Mouse (Mus musculus): ENCODE measurements around the gene Pts. TPM values are rescaled to one million over a fixed set of nuclear protein-coding genes. Genes with fewer than 3 reads are reported as not detected.

The Pts gene
- polyA plus RNA-seq, 1 experiment from 2014 or later: 87.9 TPM

DNA sequence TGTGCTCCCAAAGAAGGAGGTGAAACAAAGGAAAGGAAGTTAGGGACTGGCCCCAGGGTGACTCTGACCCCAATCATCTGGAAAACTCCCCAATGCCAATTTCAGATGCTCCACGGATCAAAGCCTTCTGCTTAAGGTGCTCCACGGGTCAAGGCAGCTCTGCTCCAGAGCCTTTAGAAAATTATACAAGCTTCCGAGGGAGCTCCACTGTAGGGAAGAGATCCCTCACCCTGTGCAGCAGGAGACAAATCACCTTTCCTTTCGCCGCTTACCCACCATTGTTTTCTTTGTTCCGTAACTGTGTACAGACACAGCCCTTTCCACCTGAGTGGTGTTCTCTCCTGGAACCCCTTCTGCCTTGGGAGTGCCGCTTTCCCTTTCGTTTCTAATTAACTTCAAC lies 52.8 kb downstream of the Pts start:
- no peak overlapping the region for H3K9ac ChIP-seq (ENCODE audit: low read depth, low read length)
- H3K4me3 ChIP-seq (ENCODE audit: low read depth, low read length): no peak overlapping the region
- H3K4me2 ChIP-seq: no peak overlapping the region
- ATAC-seq (replicated peaks; ENCODE audit: insufficient number of reproducible peaks, low FRiP score, low TSS enrichment): no peak
- H3K9me3 ChIP-seq (replicated peaks; ENCODE audit: control insufficient read depth, low read length): no peaks in the 10 kb centered on the region
- 79% methylated on average over 8 of the region's 8 CpGs for WGBS (ENCODE audit: insufficient replicate concordance)
- no peak overlapping the region for H3K27ac ChIP-seq (ENCODE audit: low read depth, low read length)
- H3K36me3 ChIP-seq (ENCODE audit: control insufficient read depth, insufficient read depth, low read length): no peaks in the 10 kb centered on the region
- H3K4me1 ChIP-seq (ENCODE audit: control insufficient read depth, insufficient read depth, low read length): peaks cover 10% of the 10 kb centered on the region; the same call in 1 of the 2 replicates
- peaks cover 10% of the 10 kb centered on the region for H3K27me3 ChIP-seq (ENCODE audit: control insufficient read depth, insufficient read depth, low read length)

DNA sequence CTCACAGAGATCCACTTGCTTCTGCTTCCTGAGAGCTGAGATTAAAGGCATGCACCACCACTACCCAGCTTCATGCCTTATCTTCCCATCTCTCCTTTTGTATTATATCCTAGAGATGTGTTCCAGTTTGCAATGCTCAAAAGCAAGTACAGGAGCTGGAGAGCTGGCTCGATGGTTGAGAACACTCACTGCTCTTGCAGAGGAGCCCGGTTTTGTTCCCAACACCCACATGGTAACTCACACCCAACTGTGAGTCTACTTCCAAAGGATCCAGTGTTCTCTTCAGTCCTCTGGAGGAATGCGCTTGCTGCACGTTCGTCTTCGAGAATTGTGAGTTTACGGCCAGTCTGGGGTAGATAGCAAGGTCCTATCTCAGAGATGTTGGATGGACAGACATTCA lies 53.2 kb downstream of the Pts start:
- WGBS (ENCODE audit: insufficient replicate concordance): 72% methylated on average over 7 of the region's 7 CpGs
- no peak overlapping the region for H3K9ac ChIP-seq (ENCODE audit: low read depth, low read length)
- no peak overlapping the region for H3K4me3 ChIP-seq (ENCODE audit: low read depth, low read length)
- no peak overlapping the region for H3K27ac ChIP-seq (ENCODE audit: low read depth, low read length)
- H3K4me1 ChIP-seq (ENCODE audit: control insufficient read depth, insufficient read depth, low read length): peaks cover 13% of the 10 kb centered on the region; the same call in 1 of the 2 replicates
- no peaks in the 10 kb centered on the region for H3K9me3 ChIP-seq (replicated peaks; ENCODE audit: control insufficient read depth, low read length)
- peaks cover 10% of the 10 kb centered on the region for H3K27me3 ChIP-seq (ENCODE audit: control insufficient read depth, insufficient read depth, low read length)
- no peaks in the 10 kb centered on the region for H3K36me3 ChIP-seq (ENCODE audit: control insufficient read depth, insufficient read depth, low read length)
- no peak for ATAC-seq (replicated peaks; ENCODE audit: insufficient number of reproducible peaks, low FRiP score, low TSS enrichment)
- no peak overlapping the region for H3K4me2 ChIP-seq

Other genes with a start within 250 kb of the Pts start
- 192 and 226 TPM in 2 replicates for gene Rpl10-ps3, start 183.8 kb downstream of the Pts start, polyA plus RNA-seq (2014; fragmentation: Nextera tagmentation; extraction: Ambion mirVana)
- gene Plet1, start 34.2 kb downstream of the Pts start, polyA plus RNA-seq (2014; fragmentation: Nextera tagmentation; extraction: Ambion mirVana): 0.23 and 1.0 TPM in 2 replicates
- gene Il18, start 26.1 kb upstream of the Pts start, polyA plus RNA-seq (2014; fragmentation: Nextera tagmentation; extraction: Ambion mirVana): 5.5 and 5.8 TPM in 2 replicates
- 0.10 and 0.20 TPM in 2 replicates for gene Bco2, start 26.5 kb upstream of the Pts start, polyA plus RNA-seq (2014; fragmentation: Nextera tagmentation; extraction: Ambion mirVana)
- gene Tex12, start 32.6 kb upstream of the Pts start, polyA plus RNA-seq (2014; fragmentation: Nextera tagmentation; extraction: Ambion mirVana): not detected in 2 replicates
- gene Sdhd, start 75.1 kb upstream of the Pts start, polyA plus RNA-seq (2014; fragmentation: Nextera tagmentation; extraction: Ambion mirVana): 572 and 623 TPM in 2 replicates
- 292 and 318 TPM in 2 replicates for gene Timm8b, start 75.2 kb upstream of the Pts start, polyA plus RNA-seq (2014; fragmentation: Nextera tagmentation; extraction: Ambion mirVana)
- gene Pih1d2, start 88.6 kb upstream of the Pts start, polyA plus RNA-seq (2014; fragmentation: Nextera tagmentation; extraction: Ambion mirVana): 1.8 and 3.1 TPM in 2 replicates
- gene Nkapd1, start 88.7 kb upstream of the Pts start, polyA plus RNA-seq (2014; fragmentation: Nextera tagmentation; extraction: Ambion mirVana): 20.2 and 21.3 TPM in 2 replicates
- 122 and 144 TPM in 2 replicates for gene Dlat, start 131.1 kb upstream of the Pts start, polyA plus RNA-seq (2014; fragmentation: Nextera tagmentation; extraction: Ambion mirVana)
- gene Dixdc1, start 210.8 kb upstream of the Pts start, polyA plus RNA-seq (2014; fragmentation: Nextera tagmentation; extraction: Ambion mirVana): 7.3 and 7.5 TPM in 2 replicates
- 7.7 and 9.4 TPM in 2 replicates for gene 2310030G06Rik, start 217.8 kb upstream of the Pts start, polyA plus RNA-seq (2014; fragmentation: Nextera tagmentation; extraction: Ambion mirVana)
- gene Cryab, start 222.6 kb upstream of the Pts start, polyA plus RNA-seq (2014; fragmentation: Nextera tagmentation; extraction: Ambion mirVana): 841 and 878 TPM in 2 replicates
- 319 and 338 TPM in 2 replicates for gene Hspb2, start 223.6 kb upstream of the Pts start, polyA plus RNA-seq (2014; fragmentation: Nextera tagmentation; extraction: Ambion mirVana)
- 9.8 and 9.9 TPM in 2 replicates for gene Fdxacb1, start 239.5 kb upstream of the Pts start, polyA plus RNA-seq (2014; fragmentation: Nextera tagmentation; extraction: Ambion mirVana)
- gene Alg9, start 246.3 kb upstream of the Pts start, polyA plus RNA-seq (2014; fragmentation: Nextera tagmentation; extraction: Ambion mirVana): 34.2 and 37.3 TPM in 2 replicates
- gene 1110032A03Rik, start 246.8 kb upstream of the Pts start, polyA plus RNA-seq (2014; fragmentation: Nextera tagmentation; extraction: Ambion mirVana): 22.2 and 22.9 TPM in 2 replicates

All from heart, embryonic 11.5 days (tissue).